Mouse (Mus musculus) neutrophil, adult 5-6 weeks (primary cell): ENCODE results near the gene Gnl1. TPM values are rescaled to one million over a fixed set of nuclear protein-coding genes. Genes with fewer than 3 reads are reported as not detected.

Experiments used
- total RNA-seq: library from RNA; stranded (forward); fragments of 200-1000 nt; gene quantifications from 2 replicates; pipeline ENCODE4 v1.2.3, GENCODE M21; 2017

Gene Gnl1
- total RNA-seq, 1 experiment from 2014 or later = 39.3 TPM

Other genes starting within 250 kb of the Gnl1 start
- gene Ier3, start 158.2 kb upstream of the Gnl1 start, total RNA-seq = 74.1 and 100 TPM in 2 replicates
- gene Flot1, start 156.6 kb upstream of the Gnl1 start, total RNA-seq = 172 and 193 TPM in 2 replicates
- gene Tubb5, start 141.5 kb upstream of the Gnl1 start, total RNA-seq = 182 and 191 TPM in 2 replicates
- gene Mdc1, start 138.3 kb upstream of the Gnl1 start, total RNA-seq = 22.5 and 30.7 TPM in 2 replicates
- gene Nrm, start 118.5 kb upstream of the Gnl1 start, total RNA-seq = 42.5 and 45.6 TPM in 2 replicates
- gene Ppp1r18, start 114.3 kb upstream of the Gnl1 start, total RNA-seq = 146 and 163 TPM in 2 replicates
- 106 and 121 TPM in 2 replicates for gene Dhx16, start 100.0 kb upstream of the Gnl1 start, total RNA-seq
- 9.6 and 12.8 TPM in 2 replicates for gene 2310061I04Rik, start 82.4 kb upstream of the Gnl1 start, total RNA-seq
- 26.9 and 31.3 TPM in 2 replicates for gene Atat1, start 69.8 kb upstream of the Gnl1 start, total RNA-seq
- gene Mrps18b, start 63.5 kb upstream of the Gnl1 start, total RNA-seq = 29.3 and 36.8 TPM in 2 replicates
- 413 and 415 TPM in 2 replicates for gene Ppp1r10, start 63.4 kb upstream of the Gnl1 start, total RNA-seq
- 162 and 172 TPM in 2 replicates for gene Abcf1, start 10.1 kb upstream of the Gnl1 start, total RNA-seq
- gene Prr3, start 385 bp downstream of the Gnl1 start, total RNA-seq = 21.6 and 33.6 TPM in 2 replicates
- 255 and 292 TPM in 2 replicates for gene H2-T24, start 40.7 kb downstream of the Gnl1 start, total RNA-seq
- gene H2-T23, start 53.0 kb downstream of the Gnl1 start, total RNA-seq = 431 and 448 TPM in 2 replicates
- 101 and 107 TPM in 2 replicates for gene H2-T22, start 62.9 kb downstream of the Gnl1 start, total RNA-seq
- not detected in 2 replicates for gene Gm6034, start 63.1 kb downstream of the Gnl1 start, total RNA-seq
- not detected in 2 replicates for gene Gm11127, start 78.5 kb downstream of the Gnl1 start, total RNA-seq
- gene Gm19684, start 141.8 kb downstream of the Gnl1 start, total RNA-seq = 1.2 and 1.4 TPM in 2 replicates
- not detected in 2 replicates for gene Gm7030, start 149.6 kb downstream of the Gnl1 start, total RNA-seq
- gene Gm8909, start 188.7 kb downstream of the Gnl1 start, total RNA-seq = not detected in 2 replicates
- not detected in 2 replicates for gene H2-T3, start 210.4 kb downstream of the Gnl1 start, total RNA-seq